Mouse (Mus musculus) brown adipose tissue, adult 24 weeks (tissue): ENCODE results near the gene Cep104. TPM values are rescaled to one million over a fixed set of nuclear protein-coding genes. Genes with fewer than 3 reads are reported as not detected.

Experiments
- H3K27ac ChIP-seq: fragments of 200-500 bp; replicated peaks from 2 replicates; pipeline ENCODE4 v1.5.1; 2012; ENCODE audit warnings: low read depth, mild to moderate bottlenecking, low read length
- H3K4me1 ChIP-seq: fragments of 200-500 bp; 2 replicates; pipeline ENCODE4 v1.6.1; 2012; ENCODE audit warnings: low read length, mixed read lengths; ENCODE audit not compliant: control insufficient read depth, insufficient read depth, insufficient read length
- H3K4me3 ChIP-seq: fragments of 200-500 bp; 2 replicates; pipeline ENCODE4 v1.5.1; 2012; ENCODE audit warnings: low read depth, mild to moderate bottlenecking, low read length, moderate library complexity; ENCODE audit not compliant: insufficient read depth
- polyA plus RNA-seq: library from polyadenylated mRNA; stranded (reverse); fragments of >200 nt; gene quantifications from 2 replicates; pipeline ENCODE4 v1.2.4, GENCODE M21; 2012; ENCODE audit not compliant: missing spikeins, insufficient read depth, insufficient read length

Cep104 gene
- polyA plus RNA-seq: 12.9 and 13.6 TPM in 2 replicates

DNA sequence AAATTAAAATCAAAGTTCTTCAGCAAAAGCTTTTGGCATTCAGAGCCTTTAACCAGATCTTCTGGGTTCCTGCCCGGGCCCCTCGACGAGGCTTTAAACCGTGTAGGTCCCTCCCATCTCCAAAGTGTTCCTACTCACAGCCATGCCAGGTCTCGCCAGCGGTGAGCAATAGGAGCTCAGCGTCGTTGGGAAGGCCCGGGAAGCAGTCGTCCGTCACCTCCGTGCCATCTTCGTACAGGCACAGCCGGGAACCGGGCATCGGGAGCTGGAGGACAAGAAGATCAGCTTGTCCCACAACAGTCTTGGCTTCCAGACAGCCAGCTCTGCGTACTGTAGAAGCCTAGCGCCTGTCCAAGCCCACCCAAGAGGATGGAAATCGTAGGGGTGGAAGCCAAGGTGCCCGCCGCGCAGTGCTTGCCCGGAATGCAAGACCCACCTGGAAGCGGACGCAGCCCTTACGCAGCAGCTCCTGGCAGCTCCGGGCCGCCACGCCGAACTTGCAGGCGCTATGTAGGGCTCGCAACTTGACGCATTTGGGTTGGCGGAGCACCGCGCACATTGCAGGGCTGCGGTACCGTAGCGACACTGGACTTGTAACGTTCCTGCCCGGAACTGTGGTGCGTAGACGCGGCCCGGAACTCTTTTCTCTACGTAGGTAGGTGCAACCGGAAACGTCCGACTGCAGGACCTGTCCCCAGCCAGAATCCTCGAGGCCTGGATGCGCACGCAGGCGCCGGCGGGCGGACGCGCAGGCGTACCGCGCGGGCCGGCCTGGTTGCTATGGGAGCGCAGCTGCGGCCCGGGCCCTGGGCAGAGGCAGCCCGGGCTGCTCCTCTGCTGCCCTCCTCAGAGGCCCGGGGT is at the start of gene Cep104, which contains the start of gene Dffb:
Cep104 (plus strand) TSS at position 764 of the 861 bp plus-strand sequence.
Dffb (minus strand) TSS at position 696 of the 861 bp plus-strand sequence.
- Histone ChIP-seq H3K27ac (peak within 1 kb of the TSS; percentile 50; the same call in 1 of the 2 replicates), H3K4me3 (peak within 1 kb of the TSS; percentile 87), H3K4me1 (peaks cover 2% of the 10 kb centered on the region; the same call in 1 of the 2 replicates)

DNA sequence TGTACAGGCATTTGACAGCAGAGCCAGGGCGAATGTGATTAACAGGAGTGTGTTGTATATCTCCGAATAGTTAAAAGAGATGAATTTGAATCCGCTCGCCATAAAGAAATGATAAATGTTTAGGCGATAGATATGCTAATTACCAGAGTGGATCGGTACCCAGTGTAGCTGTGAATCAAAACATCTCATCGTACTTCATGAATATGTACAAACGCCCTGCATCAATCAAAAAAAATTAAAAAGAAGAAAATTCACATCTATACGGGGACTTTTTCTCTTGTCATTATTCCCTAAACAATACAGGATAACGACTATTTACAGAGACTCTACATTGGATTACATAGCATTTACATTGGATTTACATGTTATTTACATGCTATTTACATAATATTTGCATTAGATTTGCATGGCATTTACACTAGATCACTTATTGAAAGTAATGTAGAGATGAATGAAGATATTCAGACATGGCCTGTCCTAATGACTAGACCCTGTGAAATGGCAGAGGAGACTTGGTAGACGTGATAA is 46.2 kb upstream of the Cep104 start:
- H3K27ac ChIP-seq: no peak overlapping the region

DNA sequence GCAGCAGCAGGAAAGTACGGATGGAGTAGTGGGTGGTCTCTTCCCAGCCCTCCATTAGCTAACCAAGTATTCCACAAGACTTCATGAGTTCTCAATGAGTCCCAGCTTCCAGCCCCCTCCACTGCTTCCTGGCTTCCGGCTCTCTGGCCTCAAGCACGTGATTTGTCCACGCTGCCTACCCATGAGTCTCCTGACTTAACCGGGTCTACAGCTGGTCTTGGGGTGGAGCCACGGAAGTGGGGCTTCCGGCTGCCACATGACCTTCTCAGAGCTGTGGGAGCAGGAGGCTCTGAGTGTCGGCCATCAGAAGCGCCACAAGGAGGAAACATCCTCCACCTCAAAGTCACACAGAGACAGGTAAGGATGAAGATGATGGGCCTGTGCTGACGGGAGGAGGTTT is 45.6 kb upstream of the Cep104 start:
- no peak overlapping the region for H3K4me3 ChIP-seq
- no peaks in the 10 kb centered on the region for H3K4me1 ChIP-seq
- no peak overlapping the region for H3K27ac ChIP-seq

More for the DNA sequence above, 46.2 kb upstream of the Cep104 start:
- Histone ChIP-seq H3K4me3 (no peak overlapping the region), H3K4me1 (no peaks in the 10 kb centered on the region)

DNA sequence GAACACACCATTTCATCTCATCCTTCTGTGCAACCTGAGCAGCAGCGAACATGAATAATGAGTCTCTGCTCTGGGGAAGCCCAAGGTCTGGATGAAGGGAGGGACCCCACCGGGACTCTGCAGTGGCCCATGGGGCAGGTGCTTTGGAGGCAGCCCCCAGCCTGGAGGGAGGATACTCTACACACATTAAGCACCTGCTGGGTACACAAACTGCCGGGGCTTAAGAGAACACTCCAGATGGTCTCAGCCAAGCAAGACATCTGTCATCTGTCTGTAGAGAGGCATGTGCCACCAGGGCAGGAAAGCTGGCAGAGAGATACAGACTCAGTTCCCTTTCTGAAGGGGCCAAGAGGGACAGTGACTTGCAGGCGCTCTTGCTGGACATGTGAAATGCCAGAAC is 45.1 kb upstream of the Cep104 start:
- Histone ChIP-seq H3K4me1 (no peaks in the 10 kb centered on the region), H3K4me3 (no peak overlapping the region), H3K27ac (no peak overlapping the region)

DNA sequence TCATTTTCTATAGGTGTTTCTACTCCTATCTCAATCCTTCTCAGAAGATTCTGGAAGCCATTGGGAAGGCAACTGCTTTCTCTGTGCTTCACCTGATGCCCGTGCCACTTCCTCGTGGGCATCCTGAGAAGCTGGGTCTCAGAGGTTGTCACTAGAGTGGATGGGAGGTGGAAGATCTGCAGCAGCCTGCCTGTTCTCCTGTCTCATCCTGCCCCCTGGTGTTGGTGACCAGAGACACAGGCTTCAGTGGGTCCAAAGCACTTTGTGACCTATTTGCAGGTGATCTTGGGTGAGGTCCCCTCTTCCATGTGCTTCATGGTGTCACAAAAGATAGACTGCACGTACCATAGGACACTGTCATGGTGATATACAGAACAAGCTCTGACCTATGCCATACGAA is 31.8 kb upstream of the Cep104 start:
- H3K4me3 ChIP-seq: no peak overlapping the region
- H3K27ac ChIP-seq: no peak overlapping the region
- H3K4me1 ChIP-seq: no peaks in the 10 kb centered on the region

DNA sequence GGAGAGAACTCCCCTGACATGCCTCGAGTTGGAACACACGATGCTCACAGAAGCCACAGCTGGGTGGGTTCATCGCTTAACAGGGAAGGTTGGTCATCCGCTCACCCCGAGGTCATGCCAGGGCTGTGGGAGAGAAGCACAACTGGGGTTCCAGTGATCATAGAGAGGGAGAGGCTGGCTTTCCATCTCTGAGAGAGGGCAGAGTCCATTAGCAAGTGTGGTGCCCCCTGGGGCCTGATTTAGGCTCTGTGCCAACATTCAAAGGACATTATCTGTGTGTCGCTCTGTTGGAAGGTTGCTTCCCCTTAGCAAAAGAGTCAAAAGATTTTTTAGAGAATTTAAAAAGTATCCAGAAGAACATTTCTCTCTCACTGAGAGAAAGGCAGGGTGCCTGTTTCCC is 30.7 kb upstream of the Cep104 start:
- H3K27ac ChIP-seq: no peak overlapping the region
- no peak overlapping the region for H3K4me3 ChIP-seq
- H3K4me1 ChIP-seq: no peaks in the 10 kb centered on the region

DNA sequence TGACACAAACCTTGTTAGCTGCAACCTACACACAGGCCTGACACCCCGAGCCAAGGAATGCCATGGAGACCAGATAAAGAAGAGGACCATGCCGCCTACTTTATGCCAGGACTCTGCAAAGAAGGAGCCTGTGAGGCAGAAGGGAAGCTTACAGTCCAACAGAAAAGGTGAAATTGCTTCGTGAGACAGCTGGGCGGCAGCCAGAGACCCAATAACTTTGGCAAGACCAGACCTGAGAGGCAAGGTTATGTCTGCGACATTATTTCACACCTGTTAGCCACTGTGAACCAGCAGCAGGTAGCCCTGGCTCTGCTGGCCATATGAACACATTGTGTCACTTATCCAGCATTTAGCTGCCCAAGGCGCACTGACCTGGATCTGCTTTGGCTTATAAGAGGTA is 29.3 kb upstream of the Cep104 start:
- H3K4me3 ChIP-seq: no peak overlapping the region
- H3K4me1 ChIP-seq: no peaks in the 10 kb centered on the region
- no peak overlapping the region for H3K27ac ChIP-seq

DNA sequence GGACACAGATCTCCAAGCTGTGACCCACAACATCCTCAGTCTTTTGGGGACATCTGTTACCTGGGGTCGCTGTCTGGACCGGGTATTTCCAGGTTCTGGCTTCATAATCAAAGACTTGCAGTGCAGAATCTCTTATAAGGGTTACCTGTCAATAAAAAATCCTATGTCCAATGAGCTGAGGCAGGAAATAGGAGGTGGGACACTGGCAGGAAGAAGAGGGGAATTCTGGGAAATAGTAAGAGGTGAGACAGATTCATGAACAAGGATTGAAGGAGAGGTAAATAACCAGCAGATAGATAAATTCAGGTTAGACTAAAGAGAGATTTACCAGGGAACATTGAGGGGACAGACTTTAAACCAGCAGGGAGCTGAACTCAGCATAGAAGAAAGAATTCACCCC is 24.6 kb upstream of the Cep104 start:
- Histone ChIP-seq H3K4me3 (no peak overlapping the region), H3K27ac (no peak overlapping the region), H3K4me1 (no peaks in the 10 kb centered on the region)

DNA sequence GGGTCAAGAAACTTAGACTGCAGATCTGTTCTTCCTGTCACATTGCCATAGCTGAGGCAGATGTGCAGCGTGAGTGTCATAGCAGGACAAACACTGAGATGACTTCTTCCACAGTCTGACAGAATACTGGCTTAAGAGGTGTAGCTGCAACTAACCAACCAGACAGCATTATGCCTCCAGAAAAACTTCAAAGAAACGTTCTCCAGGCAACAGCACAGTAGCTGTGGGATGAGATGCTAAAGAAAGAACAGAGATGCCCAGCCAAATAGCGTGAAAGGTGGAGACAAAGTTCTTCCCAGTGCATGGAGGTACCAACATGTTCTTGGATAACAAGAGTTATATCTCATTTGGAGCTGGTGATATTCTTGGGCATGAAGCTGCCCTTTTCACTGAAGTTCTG is 23.8 kb upstream of the Cep104 start:
- H3K27ac ChIP-seq: no peak overlapping the region
- no peaks in the 10 kb centered on the region for H3K4me1 ChIP-seq
- no peak overlapping the region for H3K4me3 ChIP-seq

DNA sequence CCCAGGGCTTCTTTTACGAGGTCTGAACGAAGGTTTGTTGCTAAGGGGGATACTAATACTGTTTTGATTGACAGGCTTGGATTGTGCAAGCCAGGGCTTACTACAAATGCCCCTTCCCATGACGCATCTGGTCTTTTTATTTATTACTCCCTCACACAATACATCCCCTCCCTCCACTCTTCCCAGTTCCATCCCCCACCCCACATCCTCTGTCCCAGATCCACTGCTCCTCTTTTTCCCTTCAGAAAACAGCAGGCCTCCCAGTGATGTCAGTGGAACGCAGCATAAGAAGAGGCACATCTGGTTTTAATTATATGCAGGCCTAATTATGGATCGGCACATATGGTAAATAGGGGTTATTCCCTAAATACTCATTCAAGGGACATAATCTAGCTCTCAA is 23.3 kb upstream of the Cep104 start:
- H3K4me1 ChIP-seq: no peaks in the 10 kb centered on the region
- H3K27ac ChIP-seq: no peak overlapping the region
- no peak overlapping the region for H3K4me3 ChIP-seq

DNA sequence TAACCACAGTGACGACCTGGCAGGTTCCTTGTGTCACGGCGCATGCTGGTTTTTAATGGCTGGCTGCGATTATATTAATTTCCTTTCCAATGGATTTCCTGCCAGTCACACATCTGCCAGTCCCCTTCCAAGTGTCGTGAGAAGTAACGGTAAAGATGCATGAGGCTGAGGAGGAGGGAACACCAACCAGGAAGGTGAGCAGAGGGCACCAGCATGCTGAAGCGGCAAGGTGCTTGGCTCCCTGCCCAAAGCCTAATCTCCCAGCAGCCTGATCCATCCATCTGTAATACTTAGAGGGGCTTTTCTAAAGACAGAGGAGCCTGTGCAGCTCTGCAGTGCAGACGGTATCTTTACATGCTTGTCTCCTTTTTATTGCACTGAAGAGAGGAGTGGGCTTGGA is 19.3 kb upstream of the Cep104 start:
- Histone ChIP-seq H3K4me1 (no peaks in the 10 kb centered on the region; the same call in 1 of the 2 replicates), H3K4me3 (no peak overlapping the region), H3K27ac (no peak overlapping the region)

DNA sequence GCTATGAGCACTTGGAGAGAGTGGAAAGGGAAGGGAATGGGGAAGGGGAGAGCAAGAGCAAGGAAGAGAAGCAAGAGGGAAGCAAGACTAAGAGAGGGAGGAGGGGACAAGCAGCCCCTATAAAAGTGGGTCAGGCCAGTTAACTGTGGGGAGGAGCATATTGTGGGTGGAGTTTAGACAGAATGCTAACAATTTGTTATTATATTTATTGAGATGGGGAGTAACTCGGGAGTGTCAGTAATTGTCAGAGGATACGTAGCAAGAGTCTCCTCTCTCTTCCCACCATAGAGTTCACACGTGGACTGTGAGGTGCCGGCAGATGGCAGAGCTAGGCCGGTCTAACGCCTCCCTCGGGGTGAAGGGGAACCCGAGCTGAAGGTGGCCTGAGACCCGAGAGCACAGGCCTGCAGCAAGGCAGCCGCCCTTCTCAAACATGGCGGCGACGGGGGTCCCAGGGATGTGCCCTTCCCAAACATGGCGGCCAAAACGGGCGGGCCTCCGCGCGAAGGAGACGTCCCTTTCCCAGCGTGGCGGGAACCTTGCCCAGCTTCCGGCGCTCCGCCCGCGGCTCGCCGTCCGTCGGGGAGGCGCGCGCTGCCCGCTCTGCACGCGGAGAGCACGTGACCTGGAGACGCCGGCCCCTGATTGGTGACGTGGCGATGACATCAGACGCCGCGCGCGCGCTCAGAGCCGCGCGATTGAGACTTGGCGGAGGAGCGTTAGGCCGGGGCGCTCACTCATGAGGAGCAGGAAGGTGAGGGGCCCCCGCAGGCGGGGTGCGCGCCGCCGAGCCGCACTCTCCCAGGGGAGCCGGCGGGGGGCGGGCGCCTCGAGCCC is 18.2 kb upstream of the Cep104 start, which contains the start of gene A430005L14Rik:
A430005L14Rik (plus strand) TSS at position 669 of the 837 bp plus-strand sequence.
- Histone ChIP-seq H3K4me3 (peak within 1 kb of the TSS; percentile 73), H3K4me1 (no peaks in the 10 kb centered on the region; the same call in 1 of the 2 replicates), H3K27ac (peak within 1 kb of the TSS; percentile 66)

DNA sequence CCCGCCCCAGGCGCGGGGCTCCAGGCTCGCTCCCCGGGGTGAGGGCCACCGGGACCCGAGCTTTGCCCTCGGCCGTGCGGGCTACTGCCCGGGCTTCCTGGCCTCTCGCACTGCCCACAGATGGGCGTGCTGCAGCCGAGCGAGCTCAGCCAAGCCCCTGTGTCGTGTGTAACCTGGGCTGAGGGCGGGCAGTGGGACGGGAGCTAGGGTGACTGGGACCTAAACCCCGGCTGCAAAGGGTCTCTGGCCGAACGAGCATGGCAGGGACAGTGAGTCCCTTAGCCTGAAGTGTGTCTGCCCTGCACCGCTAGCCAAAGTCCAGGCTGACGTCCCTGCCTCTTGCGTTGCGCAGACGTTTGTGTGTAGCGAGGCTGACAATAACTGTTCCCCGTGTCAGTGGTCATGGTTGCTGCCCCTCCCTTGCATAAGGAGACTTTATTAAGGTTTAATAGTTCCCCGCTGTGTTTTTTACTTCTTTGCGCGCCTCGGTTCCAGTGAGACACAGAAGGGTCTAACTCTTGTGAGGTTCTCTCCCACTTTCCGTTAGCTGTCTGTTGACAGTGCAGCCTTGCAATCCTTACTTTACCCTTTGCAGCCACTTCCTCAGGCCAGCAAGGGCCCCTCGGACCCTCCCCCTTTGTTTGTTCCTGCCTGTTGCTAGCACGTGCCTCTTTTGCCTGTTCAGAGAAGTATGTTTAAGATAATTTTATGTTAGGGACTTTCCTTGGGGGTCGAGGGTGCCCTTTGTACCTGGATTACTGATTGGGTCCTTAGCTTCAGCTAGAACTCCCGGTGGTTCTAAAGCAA is 17.3 kb upstream of the Cep104 start:
- H3K4me3 ChIP-seq: peak overlapping the region; percentile 73
- H3K4me1 ChIP-seq: no peaks in the 10 kb centered on the region; the same call in 1 of the 2 replicates
- peak overlapping the region; percentile 14; the same call in 1 of the 2 replicates for H3K27ac ChIP-seq

DNA sequence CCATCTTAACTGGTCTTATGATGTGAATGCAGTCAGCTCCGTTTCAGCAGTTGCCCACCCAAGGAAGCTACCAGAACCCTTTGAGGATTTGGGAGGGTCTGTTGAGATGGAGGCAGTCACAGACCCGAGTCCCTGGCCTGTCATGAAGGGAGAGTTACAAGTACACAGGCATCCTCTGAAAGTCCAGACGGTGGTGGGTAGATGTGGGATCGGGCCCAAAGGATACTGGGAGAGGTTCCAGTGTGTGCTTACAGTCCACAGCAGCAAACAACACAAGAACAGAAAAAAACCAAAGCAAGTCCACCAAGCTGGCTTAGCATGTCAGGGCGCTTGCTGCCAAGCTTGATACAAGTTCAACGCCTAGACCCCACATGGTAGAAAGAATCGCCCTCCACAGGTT is 12.4 kb upstream of the Cep104 start:
- H3K4me1 ChIP-seq: no peaks in the 10 kb centered on the region; the same call in 1 of the 2 replicates
- H3K4me3 ChIP-seq: no peak overlapping the region
- no peak overlapping the region for H3K27ac ChIP-seq
